Mouse (Mus musculus): ENCODE measurements at regions not wholly inside any gene's neighbourhood (a gene's known extent, or its start where the extent isn't known, plus 50 kb on each side); places are given as distances from the start of the nearest gene placed in this dataset.

DNA sequence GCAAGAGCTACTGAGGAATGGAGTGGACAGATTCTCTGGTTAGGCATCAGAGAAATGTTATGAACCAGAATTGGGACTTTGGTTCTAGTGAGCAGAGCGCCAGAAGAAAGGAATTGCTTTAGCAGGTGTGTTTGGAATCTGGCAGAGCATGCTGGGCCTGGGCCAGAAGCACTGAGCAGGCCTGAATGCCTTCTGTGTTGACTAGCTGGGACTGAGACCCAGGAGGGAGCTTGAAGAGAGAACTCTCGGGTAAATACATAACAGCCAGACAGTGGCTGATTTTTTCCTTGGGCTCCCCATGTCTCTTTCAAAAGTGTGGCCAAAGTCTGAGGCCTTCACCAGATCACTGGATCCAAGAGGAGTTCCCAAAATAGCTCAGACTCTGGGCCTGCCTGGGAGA lies 107.5 kb upstream of the Zfp462 start:
- peak; percentile 76 to 84 for DNase-seq

DNA sequence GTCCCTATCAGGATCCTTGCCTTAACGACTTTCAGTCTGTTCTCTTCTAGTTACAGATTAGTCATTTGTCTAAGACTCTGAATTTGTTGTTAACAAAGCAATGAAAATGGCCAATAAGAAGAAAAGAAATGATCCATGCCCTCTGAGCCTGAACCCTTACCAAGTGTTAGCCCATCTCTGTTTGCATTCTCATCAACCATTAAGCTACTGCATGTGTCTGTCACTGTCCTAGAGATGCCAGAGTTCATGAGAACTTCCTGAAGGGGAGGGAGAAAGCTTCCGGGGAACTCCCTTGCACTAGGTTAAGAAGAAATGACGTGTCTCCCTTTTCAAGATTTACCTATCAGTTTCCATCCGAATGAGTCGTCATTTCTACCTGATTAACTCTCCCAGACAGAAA lies 106.7 kb upstream of the Zfp462 start:
- DNase-seq = no peak

DNA sequence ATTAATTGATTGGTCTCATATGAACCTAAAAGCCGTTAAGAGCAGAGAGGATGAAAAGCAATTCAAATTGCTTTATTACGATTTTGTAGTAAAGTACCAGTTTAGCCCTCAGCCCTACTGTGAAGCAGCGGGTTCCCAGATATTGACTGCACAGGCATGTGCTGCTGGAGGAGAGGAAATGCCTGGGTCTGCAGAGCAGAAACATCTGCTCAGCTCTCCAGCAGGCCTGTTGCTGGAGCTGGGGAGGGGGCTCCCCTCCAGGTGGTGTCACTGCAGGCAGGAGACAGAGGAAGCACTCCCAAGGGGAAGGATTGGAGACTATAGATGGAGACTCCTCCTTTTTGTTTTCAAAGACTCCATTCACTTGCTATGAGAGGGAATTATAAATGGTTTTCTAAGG lies 106.1 kb upstream of the Zfp462 start:
- DNase-seq = no peak

DNA sequence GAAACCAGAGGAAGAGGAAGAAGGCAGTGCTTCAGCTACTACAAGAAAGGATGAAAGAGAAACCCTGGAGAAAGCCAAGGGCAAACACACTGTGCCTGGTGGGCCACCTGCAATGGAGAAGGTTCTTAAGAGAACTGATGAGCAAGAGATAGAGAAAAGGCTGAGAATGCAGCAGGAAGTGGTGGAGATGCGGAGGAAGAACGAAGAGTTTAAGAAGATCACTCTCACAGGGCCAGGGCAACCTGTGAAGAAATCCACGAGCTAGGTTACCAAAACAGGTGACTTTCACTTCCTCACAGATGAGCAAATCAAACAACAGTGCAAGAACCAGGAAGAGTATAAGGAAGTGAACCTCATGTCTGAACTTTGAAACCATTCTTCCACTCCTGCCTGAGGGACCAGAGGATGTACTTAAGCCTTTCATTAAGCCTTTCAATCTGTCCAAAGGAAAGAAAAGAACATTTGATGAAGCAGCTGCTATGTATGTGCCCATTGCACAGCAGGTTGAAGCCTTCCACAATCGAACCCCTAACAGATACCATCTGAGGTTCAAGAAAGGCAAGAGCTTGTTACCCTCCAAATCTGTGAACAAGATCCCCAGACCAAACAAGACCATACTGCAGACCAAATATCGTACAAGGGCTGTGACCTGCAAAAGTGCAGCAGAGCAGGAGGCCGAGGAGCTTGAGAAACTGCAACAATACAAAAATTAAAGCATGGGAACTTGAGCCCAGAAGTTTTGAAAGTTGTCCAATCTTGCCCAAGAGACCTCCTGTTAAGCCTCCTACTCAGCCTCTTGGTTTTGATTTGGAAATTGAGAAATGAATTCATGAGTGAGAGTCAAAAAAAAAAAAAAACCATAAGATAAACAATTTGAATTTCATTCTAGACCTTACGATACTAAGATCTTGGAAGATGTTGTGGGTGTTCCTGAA lies 91.6 kb upstream of the Zfp462 start:
- DNase-seq = no peak

DNA sequence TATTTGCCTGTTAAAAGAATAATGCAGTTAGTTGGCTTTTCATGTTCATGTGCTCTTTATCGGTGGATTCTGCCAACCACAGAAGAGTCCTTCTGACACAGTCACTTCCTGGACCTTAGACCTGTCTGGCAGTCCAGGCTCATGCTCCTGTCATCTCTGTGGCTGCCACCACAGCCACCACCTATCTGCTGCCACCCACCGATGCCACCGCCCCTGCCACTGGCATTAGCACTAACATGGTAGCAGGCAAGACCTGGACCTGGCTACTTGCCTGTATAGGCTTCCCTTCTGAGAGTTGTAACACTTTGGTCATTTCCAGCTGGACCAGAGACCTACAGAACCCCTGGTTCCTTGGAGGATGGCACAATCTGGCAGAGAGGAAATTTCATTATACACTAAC lies 86.2 kb upstream of the Zfp462 start:
- no peak for DNase-seq

DNA sequence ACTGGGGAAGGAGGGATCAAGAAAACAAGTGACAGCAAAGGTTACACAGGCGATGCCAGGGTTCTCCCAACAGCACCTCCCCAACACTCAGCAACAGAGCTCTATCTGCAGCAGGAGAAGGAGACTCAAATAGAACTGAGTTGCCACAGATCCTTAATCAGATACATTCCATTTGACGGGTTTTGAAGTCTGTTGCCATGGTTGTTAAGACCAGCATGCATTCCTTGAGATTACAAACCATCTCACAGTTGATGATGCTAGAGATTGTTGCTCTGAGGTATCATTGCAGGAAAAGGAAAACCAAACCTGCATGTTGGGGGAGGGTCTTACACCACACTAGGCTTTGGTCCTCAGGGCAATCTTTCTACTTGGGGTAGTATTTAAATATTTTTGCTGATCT lies 78.8 kb upstream of the Zfp462 start:
- DNase-seq = no peak

DNA sequence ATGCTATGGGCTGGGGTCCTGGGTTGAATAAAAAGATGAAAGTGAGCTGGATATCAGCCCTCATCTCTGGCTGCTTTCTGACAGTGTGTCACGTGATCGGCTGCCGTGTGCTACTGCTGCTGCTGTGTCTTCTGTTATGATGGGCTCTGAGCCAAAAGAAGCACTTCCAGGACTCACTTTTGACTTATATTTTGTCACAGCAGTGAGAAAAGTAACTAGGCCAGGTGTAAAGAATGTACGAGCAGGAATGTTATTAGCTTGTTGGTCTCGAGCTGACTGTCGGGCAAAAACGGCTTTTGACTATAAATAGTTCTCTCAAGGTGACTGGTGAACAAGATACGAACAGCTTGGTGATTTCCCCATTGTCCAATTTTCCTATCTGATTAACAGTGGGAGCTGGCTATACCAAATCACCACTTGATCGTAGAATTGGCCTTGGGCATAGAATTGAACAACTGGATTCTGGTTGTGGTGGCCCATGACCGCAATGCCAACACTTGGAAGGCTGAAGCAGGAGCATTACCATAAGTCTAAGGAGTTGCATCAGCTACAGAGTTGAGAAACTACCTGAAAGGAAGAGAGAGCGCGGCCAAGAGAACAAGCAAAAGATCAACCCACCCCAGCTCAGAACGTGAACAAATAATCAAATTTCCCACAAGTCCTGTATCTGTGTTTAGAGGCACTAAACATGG lies 70.6 kb upstream of the Zfp462 start:
- no peak for DNase-seq

DNA sequence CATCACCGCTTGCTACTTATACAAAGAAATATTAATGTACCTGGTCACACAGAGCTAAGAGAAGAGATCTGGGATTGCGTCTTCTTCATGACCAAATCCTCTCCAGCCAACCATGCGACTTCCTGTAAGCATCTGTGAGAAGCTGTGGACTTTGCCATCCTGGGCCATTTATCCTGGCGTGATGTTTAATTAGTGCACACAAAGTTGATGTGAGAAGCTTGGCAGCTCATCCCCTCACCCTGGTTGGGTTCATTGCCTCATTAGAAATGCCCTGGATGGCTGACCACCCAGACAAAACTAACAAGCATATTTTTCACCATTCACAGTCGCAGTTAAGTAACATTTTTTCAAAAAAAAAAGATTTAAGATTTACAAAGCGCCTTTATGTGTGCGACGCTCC lies 69.3 kb upstream of the Zfp462 start:
- no peak for DNase-seq

DNA sequence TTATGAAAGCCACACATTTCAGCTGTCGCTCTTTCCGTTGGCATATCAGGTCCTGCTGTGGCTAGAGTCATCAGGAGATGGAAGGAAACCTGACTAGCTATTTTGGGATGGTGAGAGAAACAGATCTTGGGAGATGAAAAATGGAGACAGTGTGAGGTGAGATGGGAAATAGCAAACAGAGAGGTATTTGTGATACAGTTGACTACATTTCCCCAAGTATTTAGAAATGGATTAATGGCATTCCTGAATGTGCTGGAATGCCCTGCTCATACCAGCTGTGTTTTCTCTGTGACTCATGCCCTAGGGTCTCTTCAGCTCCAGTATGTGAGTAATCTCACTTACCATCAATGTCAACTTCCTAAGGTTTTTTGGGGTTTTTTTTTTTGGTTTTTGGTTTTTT lies 67.5 kb upstream of the Zfp462 start:
- no peak for DNase-seq

DNA sequence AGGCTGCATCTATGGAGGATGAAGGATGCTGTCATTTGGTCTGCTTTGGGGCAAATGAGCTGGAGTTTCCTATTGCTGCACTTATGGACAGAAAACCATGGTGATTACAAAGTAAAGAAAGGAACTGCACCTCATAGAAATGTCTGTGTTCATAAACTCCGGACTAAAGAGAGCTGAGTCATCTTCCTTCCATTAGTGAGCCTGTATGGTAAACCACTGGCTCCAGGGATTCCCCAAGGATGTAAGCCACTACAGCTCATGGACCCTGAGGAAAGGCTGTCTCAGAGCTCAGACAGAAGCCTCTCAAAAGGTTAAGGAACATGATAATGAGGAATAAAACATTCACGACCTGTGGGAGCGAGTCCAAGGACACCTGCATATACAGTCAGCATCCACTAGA lies 66.3 kb upstream of the Zfp462 start:
- DNase-seq = no peak

DNA sequence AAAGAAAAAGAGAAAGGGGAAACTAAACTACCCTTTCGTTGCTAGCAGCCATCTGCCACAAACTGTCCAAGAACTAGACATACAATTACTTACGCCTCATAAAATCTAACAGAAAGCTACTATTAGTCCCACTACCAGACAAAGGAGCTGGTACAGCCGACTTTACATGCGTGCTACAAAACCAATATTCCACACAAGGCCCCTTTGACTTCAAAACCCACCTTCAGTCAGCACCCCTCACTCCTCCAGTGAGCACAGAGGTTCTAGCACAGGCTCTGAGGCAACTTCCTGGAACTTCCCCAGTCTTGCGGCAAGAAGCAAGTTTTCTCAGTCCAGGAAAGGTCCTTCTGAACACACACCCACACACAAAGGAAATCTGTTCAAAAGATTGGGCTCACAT lies 51.6 kb upstream of the Zfp462 start:
- no peak for DNase-seq

Data from cerebellum, postnatal 25 days (tissue).